Mouse (Mus musculus) layer of hippocampus, adult 2 months (tissue): Measurements from ENCODE around the gene Erbin. TPM values are rescaled to one million over a fixed set of nuclear protein-coding genes. Genes with fewer than 3 reads are reported as not detected.

Experiments used
- DNase-seq, 2 experiments: peaks; one replicate each; pipeline ENCODE4 v3.0.0; 2022; ENCODE audit warnings: low spot score in 2 of 2
- H3K27ac ChIP-seq: fragments of 200-600 bp; 2 replicates; pipeline ENCODE4 v1.8.1; 2022
- H3K4me3 ChIP-seq: fragments of 200-600 bp; 2 replicates; pipeline ENCODE4 v1.8.1; 2022; ENCODE audit warnings: mild to moderate bottlenecking
- CTCF ChIP-seq: fragments of 200-600 bp; conservative IDR thresholded peaks from 2 replicates; pipeline ENCODE4 v1.8.1; 2022; ENCODE audit warnings: antibody characterized with exemption, mild to moderate bottlenecking, moderate library complexity
- total RNA-seq, 2 experiments: library from RNA; stranded (reverse); gene quantifications; 2 replicates each; pipeline ENCODE4 v1.2.3; 2021

Gene Erbin
- total RNA-seq, 2 experiments from 2014 or later, result 43.0 to 43.7 TPM

DNA sequence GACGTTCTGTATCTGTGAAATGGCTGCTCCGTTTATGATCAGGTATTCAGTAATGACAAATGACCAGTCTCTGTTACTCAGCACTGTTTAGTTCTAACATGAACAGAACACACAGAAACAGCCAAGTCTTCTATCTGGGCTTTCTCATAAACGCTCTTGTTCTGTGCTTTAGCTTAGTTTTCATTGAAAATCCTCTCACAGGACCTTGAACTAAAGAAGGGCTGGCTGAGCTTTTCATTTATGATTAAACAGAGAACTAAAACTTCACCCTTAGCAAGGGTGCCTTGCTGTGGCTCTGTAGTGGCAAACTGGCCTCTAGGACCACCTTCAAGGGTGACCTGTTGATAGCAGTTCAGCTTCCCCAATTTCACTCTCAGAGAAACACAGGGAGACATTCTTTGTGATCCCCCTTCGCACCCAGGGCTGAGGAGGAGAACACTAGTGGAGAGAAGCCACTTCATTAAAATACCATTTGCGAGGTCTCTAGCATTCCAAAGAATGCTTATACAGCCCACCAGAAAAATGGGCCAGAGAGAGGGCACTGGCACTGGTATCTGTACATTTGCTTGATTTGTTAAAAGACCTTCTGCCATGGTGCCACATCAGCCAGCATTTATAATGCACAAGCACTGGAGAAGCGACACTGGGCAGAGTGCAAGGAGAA lies 3.2 kb upstream of the Erbin start:
- Histone ChIP-seq H3K27ac (no peak overlapping the region), H3K4me3 (no peak overlapping the region)
- no peak for TF ChIP-seq CTCF
- no peak for DNase-seq

DNA sequence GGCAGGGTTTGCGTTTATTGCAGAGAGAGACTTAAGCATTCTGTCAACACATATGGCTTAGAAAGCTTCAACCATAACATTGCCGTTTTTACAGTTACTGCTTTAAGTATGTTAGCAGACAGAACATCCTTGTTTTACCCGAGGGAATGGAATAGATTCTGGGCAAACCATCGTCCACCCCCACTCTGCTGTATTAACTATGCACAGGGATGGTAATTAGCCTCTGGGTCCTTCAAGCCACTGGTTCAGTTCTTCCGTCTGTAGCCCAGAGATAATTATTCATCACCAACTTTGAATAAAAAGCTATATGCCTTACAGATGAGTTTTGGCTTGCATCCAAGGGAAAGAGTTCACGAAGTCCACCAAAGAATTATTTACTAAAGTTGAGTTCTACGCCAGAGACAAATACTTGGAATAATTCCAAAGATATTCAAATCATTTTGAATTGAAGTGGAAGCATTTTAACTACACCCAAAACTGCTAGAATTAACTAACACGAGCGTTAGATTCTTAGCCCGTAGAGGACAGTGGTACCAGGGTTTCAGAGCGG lies 1.6 kb upstream of the Erbin start:
- peak overlapping the region; percentile 94 for H3K27ac ChIP-seq
- no peak for DNase-seq
- TF ChIP-seq CTCF, result no peak
- peak overlapping the region; percentile 66 for H3K4me3 ChIP-seq

DNA sequence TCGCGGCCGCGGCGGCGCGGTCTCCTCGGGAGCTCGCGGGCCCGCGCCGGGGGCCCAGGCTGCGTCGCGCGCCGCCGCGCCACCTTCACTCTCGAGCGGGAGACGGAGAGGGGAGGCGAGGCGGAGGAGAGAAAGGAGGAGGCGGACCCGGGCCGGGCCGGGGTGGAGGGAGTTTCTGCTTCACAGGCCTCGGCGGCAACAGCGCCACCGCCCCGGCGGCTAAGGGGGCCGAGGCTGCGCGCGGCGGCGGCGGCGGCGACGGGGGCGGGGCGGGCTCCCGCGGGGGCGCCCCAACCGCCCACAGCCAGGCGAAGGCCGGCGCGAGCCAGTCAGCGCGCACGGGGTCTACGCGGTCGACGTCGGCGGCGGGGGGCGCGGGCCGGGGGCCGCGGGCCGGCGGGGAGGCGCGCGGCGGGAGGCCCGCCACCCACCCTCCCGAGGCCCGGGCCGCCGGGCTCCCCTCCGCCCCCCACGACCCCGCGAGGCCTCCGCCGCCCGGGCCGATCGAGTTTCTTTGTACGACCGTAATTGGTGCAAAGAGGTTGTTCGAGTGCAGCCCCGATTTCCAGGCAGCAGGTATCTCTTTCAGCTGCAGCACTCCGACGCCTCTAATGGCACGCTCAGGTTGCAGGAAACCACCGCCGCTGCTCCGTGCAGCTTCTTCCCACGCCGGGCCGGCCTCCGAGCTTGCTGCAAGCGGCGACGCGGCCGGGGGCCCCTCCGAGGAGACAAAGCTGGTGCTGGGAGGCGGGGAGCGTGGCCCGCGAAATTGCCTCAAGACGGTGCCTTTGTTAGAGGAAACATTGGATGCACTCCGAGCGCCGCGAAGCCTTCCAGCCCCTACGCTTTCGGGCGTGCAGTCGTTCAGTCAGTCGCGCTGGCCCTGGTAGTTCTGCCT lies 868 bp upstream of the Erbin start:
- peak; percentile 68 to 72 for DNase-seq
- Histone ChIP-seq H3K27ac (peak overlapping the region; percentile 94), H3K4me3 (peak overlapping the region; percentile 66)
- peak; percentile 17; the same call in 1 of the 2 replicates for TF ChIP-seq CTCF

DNA sequence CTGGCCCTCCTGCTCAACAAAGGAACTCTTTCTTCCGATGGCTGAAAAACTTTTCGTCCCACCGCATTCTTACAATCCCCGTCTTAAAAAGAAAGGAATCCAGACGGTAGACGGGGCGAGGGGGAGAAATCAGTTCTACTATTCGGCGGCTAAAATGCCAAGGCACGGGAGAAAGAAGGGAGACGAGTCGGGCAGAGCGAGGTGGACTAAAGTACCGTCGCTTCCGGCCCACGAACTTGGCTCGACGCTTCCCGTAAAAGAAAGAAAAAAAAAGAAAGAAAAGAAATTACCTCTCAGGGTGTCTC lies 406 bp downstream of the Erbin start:
- Histone ChIP-seq H3K27ac (peak overlapping the region; percentile 86), H3K4me3 (peak overlapping the region; percentile 65)
- DNase-seq, result no peak
- no peak for TF ChIP-seq CTCF

DNA sequence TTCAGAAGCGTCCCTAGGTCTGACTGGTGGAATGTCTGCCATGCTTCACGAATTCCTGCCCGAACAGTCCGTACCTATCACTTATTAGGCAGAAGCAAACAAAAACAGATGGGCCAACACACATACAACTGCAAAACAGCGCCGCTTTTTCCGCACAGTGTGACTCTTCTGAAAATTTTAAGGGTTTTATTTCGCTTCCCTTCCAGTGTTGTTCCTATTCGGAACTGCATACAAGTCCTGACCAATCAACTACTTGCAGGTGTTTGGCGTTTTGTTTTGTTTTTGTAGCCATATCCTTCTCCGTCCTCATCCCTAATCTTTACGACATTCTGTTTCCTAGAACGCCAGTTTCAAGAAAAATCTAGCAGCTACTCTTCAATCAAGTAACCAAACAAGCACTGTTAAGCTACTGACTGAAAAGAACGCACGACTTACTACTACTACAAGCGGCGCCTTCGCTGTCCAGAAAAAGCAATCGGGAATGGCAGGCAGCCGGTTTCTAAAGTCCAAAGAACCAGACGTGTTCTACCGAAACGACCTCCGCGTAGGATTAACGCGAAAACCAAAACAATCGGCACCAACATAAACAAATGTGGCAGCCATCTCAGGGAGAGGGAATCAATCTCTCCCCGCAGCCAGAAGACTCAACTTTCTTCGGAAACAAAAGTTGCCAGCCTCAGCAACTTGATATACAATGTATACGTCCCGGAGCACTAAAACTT lies 919 bp downstream of the Erbin start:
- peak overlapping the region; percentile 86 for H3K27ac ChIP-seq
- peak overlapping the region; percentile 65 for H3K4me3 ChIP-seq
- peak in 1 of 2 experiments; percentile 24 for DNase-seq
- TF ChIP-seq CTCF, result no peak; the same call in 1 of the 2 replicates

DNA sequence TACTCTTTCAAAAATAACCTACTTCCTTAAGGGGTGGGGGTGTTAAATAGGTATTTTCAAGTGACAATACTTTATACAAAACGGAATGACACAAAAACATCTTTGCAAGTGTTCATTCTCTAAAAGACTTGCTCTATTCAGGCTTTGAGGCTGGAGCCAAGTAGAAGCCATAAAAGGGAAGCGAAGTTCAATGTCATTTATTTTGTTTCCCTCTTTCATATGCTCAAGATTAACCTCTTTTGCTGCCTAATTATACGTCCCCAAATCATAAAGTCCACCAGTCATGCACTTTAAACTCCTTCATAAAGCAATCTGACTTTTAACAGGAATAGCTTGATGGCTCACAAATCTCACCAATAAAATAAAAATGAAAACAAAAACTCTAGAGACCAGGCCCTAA lies 1.9 kb downstream of the Erbin start:
- TF ChIP-seq CTCF, result no peak
- Histone ChIP-seq H3K4me3 (peak overlapping the region; percentile 65), H3K27ac (peak overlapping the region; percentile 86)
- no peak for DNase-seq

DNA sequence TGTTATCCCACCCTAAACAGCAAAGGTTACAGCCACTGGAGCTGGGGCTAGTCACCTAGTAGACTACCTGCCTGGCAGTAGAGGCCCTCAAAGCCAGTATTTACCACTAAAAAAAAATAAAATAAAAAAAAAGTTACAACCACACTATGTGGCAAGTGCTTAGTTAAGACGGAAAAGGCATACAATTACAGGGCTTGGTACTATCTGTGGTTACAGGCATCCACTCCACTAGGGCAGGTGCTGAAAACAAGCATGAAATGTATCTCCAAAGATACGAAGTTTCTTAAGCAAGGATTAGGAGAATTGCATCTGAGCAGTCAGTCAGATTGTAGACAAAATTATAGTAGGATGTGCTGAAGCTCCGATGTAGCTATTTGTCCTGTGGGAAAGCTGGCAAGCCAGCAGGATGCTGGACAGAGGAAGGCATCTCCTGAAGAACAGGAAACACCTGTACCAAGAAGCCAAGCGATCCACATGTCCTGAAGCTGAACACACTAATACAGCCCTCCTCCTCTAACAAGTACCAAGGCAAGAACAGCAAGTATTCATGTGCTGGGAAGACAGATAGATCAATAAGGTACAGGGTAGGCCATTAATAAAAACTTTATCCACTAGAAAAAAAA lies 6.1 kb downstream of the Erbin start:
- no peak for TF ChIP-seq CTCF
- no peak for DNase-seq
- H3K4me3 ChIP-seq, result no peak overlapping the region
- no peak overlapping the region for H3K27ac ChIP-seq

DNA sequence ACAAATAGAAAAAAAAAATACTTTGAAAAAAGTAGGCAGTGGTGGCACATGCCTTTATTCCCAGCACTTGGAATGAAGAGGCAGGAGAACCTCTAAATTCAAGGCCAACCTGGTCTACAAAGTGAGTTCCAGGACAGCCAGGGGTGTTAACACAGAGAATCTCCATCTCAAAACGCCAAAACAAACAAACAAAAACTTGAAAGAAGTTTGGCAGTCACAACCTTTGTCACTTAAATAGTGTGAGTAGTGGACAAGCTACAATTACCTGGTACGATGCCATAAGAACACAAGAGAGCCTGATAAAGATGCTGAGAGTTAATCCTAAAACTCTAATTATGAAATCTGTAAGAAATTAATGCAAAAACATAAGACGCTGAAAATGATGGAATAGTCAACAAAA lies 8.0 kb downstream of the Erbin start:
- H3K27ac ChIP-seq, result no peak overlapping the region
- DNase-seq, result no peak
- no peak overlapping the region for H3K4me3 ChIP-seq
- no peak for TF ChIP-seq CTCF

DNA sequence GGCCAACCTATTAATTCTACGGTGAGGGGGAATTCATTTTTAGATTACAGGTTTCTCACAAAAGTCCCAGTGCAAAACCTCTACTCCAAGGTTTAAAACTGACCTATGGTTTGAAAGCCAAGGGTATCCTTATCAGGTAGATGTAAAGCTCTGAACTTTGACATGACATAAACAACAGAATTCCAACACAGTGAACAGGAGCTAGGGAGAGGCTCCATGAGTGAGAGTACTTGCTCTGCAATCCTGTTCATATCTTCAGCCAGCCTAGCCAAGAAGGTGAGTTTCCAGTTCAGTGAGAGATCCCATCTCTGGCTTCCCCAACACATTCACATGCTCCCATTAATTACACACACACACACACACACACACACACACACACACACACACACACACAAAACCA lies 9.7 kb downstream of the Erbin start:
- TF ChIP-seq CTCF, result no peak
- H3K27ac ChIP-seq, result no peak overlapping the region
- DNase-seq, result no peak
- H3K4me3 ChIP-seq, result no peak overlapping the region

DNA sequence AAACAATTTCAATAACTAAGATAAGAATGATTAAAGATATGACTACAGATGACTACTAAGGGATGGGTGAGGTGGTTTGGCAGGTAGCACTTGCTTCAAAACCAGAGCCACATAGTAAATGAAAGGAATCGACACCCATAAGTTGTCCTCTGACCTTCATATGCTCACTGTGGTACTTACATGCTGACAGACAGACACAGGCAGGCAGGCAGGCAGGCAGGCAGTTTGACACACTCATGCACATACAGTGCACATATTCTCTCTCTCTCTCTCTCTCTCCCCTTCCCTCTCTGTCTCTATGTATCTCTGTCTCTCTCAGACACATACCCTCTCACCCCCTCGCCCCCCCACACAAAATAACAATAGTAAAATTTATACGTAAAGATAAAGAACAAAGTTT lies 10.4 kb downstream of the Erbin start:
- no peak overlapping the region for H3K4me3 ChIP-seq
- DNase-seq, result no peak
- no peak overlapping the region for H3K27ac ChIP-seq
- no peak for TF ChIP-seq CTCF

DNA sequence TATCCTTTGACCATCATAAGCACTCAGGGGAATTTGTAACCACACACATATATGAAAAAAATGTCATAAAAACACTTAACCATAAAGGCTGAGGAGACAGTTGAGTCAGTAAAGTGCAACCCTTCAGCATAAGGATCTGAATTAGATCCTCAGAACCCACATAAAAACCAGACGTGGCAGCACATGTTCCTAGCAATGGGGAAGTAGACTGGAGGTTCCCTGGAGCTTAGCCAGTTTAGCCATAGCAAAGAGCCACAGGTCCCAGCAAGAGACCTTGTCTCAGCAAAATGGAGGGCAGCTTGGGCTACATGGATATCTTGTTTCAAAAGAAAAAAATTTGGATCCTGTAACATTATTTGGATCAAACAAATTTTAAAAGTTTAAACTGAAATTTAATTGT lies 20.3 kb downstream of the Erbin start:
- TF ChIP-seq CTCF, result no peak
- no peak overlapping the region for H3K4me3 ChIP-seq
- H3K27ac ChIP-seq, result no peak overlapping the region
- no peak for DNase-seq

DNA sequence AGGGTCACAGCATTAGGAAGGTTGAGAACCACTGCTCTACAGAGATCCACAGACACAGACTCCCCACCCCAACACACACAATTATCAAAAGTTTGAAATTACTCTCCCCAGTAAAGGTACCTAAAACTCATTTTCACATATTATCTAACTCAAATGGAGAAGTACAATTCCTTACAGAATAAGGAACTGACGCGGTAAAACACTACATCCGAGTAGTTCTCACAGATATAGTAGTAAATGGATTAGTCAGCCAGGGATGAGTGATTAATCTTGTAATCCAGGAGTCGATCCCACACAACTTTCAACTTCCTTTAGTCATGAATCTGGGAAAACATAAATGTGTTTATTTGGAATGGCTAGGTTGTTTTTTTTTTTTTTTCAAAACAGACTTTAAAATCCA lies 22.7 kb downstream of the Erbin start:
- no peak overlapping the region for H3K27ac ChIP-seq
- no peak for TF ChIP-seq CTCF
- H3K4me3 ChIP-seq, result no peak overlapping the region
- DNase-seq, result no peak
